Mouse (Mus musculus) heart, postnatal 10 days (tissue): ENCODE data around the gene Prkg2. TPM values are rescaled to one million over a fixed set of nuclear protein-coding genes. Genes with fewer than 3 reads are reported as not detected.

Experiments used
- DNase-seq, 2 experiments: peaks; one replicate each; pipeline ENCODE4 v3.0.0; 2021
- intact Hi-C: fragments of 180-260 bp; cut with DNase I; formaldehyde crosslinking; loops from one replicate; pipeline ENCODE4 v1.15.1; 2025
- total RNA-seq, 2 experiments: library from RNA; stranded (reverse); gene quantifications; 2 replicates each; pipeline ENCODE4 v1.2.3; 2021

Gene Prkg2
- under 1 TPM; 0.45 to 0.48 TPM for total RNA-seq

DNA sequence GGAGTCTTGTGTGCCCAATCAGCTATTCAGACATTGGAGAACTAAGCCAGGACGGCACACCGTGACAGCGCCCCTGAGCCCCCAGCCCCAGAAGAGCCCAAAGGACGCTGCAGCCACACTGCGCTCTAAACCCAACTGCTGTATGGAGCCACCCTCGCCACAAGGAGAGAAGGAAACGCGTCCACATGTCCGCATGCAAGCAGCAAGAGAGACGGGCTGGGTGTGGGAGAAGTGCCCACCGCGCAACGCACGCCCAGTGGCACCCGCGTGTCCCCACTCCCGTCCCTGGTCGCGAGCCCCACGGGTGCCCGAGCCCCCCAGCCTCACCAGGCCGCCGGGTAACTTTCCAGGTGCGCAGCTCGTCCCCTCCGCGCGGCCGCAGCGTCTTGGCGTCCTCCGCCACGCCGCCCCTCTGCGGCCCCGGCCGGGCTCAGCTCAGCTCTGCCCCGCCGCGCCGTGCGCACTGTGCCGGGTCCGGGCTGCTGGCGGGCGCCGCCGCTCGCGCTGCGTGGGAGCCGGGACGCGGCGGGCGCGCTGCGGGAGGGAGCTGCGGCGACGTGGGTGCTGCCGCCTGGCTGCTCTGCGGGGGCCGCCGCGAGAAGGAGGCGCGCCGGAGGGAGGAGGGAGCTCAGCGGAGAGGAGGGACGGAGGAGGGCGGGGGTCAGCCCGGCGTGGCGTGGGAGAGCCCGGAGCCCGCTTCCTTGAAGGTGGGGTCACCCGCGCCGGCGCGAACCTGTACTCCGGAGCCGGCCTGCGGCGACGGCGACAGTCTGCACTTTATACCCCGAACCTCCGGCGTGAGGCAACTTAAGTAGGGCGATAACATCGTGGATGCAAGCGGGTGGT is at the start of gene Prkg2:
Prkg2 (minus strand) TSS at position 756 of the 846 bp plus-strand sequence.
- DNase-seq = peak; percentile 9 to 13
- intact Hi-C loops = no loop called here

DNA sequence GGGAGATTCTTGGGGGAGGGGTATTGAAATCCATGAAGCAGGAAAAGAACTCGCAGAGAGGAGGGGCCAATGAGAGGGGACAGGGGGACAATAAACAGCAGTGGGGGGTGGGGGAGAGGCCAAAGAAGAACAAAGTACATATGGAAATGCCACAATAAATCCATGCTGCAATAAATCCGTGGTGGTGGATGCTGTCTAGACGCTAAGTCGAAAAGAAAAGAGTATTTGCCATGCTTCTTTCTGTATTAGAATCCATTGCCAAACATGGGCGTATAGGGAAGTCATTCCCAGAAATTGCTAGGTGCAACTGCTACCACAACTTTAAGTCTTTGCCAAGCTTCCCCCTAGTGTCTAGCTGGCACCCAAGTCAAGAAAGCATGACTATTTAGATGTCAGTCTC is 46.8 kb upstream of the Prkg2 start:
- DNase-seq = no peak
- intact Hi-C loops = no loop called here

DNA sequence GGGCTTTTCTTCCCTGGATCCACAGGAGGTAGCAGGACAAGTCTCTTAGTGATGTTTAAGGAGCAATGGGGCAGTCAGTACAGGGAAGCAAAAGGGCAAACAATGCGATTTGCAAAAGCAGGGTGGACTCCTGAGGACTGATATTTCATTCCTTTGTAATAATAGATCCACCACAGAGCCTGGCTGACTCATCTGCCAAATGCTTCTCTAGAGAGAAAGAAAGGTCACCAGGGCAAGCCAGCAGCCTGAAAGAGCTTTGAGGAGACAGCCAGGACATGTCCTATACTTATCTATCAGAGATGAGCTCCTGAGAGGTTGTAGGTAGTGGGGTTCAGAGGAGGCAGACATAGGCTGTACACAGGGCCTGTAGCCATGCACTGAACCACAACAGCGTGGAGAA is 41.2 kb upstream of the Prkg2 start:
- intact Hi-C loops = no loop called here
- no peak for DNase-seq

DNA sequence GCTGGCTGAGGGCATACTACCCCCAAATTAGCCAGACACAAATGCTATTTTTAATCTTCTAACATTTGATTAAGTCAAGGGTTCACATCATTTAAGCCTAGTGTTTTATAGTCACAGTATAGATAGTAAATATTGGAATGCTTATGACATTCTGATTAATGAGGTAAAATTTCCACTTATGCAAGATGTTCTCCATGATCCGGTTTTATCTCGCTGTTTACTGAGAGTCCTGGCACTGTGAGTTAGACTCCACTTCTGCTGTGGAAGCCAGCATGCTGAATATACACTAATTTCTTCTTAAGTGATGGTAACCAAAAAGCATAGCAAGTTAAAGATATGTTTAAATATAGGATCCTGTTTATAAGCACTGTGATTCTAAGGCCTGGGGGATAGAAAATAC is 31.2 kb upstream of the Prkg2 start:
- DNase-seq = no peak
- intact Hi-C loops = no loop called here

DNA sequence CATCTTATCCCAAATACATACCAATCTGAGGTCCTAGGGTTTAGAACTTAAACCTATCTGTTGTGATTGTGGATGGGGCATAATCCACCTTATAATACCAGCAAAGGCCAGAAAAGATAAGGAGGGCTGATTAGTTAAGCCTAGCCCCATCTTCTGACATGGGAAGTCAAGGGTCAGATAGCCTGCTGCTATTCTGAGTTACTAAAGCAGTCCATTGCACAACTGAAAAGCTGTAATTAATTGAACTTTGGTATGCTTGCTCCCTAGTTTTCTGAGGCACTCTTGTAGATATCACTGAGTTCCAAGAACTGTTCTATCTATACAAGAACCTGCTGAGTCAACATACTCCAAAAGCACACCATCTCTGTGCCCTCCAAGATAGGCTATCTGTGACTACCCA is 25.4 kb upstream of the Prkg2 start:
- no peak for DNase-seq
- intact Hi-C loops = no loop called here

DNA sequence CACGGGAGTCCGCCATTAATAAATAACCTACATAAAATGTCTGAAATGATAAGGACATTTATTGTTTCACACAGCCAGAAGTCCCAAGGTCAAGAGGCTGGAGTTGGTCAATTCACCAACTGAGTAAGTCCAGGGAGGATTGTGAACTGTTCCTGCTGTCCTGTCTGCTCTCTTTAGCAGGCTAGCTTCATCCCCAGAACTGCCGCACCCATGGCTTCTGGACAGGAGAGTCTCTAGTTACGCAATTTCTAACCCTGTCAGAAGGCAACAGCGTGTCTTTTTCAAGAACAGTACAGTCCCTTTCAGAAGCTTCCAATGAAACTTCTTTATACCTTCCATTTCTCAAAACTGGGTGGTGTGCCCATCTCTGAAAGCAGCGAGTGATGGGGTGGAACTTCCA is 1.9 kb upstream of the Prkg2 start:
- intact Hi-C loops = no loop called here
- DNase-seq = no peak

DNA sequence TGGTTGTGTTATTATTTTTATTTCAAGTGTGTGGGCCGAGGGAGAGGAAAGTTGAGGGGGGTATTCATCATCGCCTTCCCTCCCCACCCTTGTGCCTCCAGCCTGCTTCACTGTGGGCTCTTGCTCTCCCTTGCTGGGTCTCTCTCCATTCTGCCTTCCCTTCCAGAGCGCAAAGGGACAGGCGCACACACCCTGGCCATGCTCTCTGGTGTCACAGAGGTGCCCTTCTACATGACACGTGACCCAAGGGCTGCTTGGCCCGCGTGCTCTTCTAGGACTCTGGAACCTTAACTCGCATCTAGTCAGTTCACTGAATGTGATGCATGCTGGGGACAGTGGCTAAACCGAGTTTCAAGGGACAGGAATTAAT is 276 bp upstream of the Prkg2 start:
- no peak for DNase-seq
- intact Hi-C loops = no loop called here

DNA sequence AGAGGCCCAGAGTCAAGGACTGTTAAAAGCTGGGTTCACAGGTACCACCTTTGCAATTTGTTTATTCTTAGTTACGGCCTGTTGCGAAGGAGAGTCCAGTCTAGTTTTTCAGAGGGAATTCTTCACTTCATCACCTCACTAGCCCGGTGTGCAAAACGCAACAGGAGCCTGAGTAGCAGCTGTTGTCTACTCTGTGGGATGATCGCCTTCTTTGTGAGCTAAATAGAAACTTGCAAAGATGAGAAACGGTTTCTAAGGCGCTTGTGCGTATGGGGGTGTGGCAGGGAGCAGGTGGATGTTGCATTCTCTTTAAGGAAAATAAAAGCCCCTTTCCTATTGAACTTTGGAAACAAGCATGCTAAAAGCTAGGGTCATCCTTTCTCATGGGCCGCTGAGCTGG is 1.2 kb downstream of the Prkg2 start:
- intact Hi-C loops = no loop called here
- no peak for DNase-seq

DNA sequence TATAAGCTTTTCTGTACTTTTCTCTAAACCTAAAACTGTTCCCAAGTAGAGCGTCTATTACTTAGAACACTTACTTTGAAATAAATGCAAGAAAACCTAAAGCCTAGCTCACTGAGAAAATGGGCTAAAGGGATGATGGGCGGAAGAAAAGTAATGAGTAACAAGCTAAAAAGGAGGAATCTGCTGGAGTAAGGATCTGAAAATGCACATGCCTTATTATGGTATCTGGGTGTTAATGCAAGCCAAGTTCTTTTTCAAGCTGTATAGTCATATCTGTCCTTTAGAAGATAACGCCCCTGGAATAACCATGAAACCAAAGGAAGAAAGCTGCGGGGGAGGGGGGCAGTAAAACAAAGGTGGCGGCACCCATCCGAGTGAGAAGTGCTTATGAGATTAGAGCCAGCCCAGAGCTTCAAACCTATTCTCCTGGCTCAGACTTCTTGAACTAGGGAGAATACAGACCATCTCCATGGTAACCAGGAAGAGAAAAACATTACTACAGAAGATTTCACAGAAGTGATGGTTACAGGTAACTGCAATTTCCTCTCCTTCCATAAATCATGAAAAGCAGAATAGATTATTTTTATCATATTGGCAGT is 5.5 kb downstream of the Prkg2 start:
- no peak for DNase-seq
- intact Hi-C loops = no loop called here

DNA sequence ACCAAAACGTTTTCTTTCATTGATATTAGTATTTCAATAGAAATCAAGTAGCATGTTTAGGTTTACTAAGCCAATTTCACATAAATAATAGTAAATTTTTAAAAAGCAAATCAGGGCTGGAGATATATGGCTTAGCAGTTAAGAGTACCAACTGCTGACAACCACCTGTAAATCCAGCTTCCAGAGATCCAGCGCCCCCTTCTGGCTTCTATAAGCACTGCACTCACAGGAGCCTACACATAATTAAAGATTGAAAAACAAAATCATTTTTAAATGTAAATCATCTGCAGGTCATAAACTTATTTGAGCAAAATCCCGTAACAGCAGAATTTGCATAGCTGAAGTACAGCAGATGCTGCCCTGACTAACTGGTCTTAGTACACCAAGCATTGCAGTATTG is 10.8 kb downstream of the Prkg2 start:
- DNase-seq = no peak
- intact Hi-C loops = no loop called here

DNA sequence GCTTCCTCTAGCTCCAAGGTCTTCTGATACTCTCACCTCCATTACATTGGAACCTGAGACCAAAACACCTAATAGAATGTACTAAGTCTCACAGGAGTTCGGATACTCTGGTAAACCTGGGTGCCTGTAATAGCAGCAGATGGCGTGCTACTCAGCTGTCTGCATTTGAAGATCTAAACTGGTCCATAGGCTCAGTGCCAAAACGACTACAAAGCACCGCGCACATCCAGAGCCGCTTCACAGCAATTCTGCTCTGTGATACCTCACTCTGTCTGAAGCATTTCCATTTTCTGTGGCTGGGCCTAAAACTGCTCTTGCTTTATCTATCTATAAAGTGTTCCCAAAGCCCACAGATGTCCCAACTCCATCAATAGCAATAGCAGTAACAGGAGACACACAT is 17.4 kb downstream of the Prkg2 start:
- intact Hi-C loops = no loop called here

DNA sequence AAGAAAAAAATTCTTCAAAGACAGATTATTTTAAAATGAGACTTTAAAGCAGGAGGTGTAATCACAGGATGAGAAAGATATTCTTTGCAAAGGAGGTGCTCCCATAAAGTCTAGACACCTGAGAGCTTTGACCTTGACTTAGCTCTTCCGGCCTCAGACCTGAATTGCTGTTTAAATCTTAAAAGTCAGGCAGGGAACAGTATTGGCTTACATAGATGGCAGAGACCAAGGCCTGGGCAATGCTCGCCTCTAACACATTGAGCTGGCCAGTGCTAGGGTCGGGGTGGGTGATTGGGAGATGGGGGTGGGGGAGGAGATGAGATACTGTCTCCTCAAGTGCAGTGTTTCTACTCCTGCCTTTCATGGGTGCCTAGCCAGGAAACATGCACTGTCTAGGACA is 22.0 kb downstream of the Prkg2 start:
- intact Hi-C loops = no loop called here
- DNase-seq = no peak

More for the DNA sequence above, 17.4 kb downstream of the Prkg2 start:
- no peak for DNase-seq

DNA sequence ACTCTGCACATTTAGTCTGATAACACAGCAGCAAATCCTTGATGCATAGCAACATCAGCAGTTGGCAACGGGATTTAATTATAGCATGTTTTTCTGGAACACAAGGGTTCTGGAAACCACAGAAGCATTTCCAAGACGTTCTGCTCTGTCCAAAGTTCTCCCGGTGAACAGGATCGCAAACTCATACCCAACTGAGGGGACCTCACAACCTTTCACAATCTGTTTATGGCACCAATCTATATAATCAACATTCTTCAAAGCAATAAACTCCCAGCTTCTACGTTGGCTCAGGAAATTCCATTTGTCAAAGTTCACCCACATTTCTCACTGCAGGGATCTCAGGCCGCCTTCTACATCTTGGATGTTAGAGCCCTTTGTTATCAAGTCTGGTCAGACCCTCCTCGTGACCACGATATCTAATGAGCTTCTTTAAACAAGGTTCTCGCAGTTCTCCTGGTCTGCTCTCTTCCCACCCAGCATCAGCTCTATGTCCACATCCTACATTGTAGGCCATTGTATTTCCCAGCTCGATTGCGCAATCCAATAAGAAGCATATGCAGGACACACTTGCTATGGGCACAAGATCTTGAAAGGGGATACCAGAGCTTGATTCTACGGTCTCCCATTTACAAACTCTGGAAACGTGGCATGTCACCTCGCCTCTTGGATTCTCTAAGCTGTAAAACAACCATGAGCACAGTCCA is 26.6 kb downstream of the Prkg2 start:
- DNase-seq = no peak
- intact Hi-C loops = no loop called here

DNA sequence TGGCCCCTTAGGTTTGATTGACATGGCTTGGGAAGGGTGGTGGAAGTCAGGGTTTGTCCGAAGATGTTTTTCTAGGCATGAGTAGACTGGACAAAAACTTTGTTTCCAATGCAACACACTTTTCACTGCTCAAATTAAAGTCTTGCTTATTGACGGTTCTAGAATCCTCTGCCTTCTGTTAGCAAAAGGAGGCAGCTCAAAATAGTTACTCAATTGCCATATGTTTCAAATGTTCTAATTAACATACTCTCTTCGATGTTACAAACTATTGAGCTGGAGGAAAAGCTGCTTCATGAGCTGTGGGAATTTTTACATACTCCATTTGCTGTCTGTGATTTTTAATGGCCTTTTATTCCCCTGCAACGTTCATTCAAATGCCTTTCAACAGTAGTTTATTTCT is 39.0 kb downstream of the Prkg2 start:
- intact Hi-C loops = no loop called here
- DNase-seq = no peak

DNA sequence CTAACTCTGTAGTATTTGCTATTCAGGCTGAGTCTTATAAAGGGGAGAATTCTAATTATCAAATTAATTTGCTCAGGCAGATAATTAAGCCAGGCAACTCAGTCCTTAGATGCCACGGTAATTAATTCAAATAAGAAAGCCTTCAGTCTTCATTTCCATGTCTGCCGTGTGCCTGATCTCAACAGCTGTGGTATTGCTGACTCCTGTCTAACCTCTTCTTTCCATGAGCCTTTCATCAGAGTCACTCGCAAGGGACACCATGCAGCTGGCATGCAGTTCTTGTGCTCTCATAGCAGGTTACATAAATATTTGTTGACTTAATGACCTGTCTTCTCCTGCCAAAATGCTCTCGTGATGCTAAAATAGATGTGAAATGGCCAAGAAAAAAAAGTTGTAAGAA is 41.4 kb downstream of the Prkg2 start:
- no peak for DNase-seq
- intact Hi-C loops = no loop called here

DNA sequence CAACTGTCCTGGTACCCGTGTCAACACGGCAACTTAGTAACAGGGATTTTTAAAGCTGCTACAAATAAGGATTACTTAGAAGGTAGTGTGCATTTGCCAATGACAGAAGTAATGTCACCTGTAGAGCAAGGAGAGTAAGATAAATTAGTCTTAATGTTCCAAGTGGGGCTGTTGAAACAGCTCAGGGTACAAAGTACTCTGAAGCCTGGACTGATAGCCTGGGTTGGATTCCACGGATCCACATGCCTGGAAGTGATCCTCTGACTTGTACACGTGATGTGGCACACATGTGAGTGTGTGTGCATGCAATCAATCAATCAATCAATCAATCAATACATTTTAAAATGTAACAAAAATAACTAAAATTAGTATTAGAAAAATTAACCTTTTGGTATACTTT is 45.6 kb downstream of the Prkg2 start:
- no peak for DNase-seq
- intact Hi-C loops = no loop called here

DNA sequence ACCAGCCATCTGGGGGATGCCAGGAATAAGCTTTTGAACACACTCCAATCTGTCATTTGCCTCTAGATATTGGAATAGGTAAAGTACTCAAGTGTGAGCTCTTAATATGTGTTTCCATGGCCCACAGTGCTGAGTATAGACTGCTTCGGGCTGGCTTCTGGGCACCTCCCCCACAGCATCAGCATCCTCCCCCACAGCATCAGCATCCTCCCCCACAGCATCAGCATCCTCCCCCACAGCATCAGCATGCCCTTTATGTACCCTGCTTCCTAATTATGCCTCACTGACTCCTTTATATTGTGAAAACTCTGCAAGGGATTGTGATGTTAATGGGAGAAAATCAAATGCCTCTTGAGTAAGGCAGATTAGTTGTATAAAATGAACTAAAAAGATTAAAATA is 49.5 kb downstream of the Prkg2 start:
- intact Hi-C loops = no loop called here
- no peak for DNase-seq

DNA sequence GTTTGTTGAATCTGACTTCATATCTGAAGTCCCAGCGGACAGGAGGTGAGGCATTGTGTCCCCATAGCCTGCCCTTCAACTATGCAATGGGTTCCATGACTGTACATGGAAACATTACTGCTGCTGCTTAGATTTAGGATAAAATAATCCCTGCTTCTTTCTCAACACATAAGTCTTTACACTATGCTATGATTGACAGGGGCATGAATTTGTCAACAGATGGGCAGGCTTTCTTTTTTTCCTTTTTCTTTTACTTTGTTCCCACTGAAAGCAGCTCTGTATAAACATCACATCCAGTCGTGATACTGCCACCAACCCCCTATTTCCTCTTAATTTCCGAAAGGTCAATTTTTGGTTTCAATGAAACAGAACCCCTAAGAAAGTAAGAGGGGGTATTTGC is 50.0 kb downstream of the Prkg2 start:
- DNase-seq = no peak
- intact Hi-C loops = no loop called here

DNA sequence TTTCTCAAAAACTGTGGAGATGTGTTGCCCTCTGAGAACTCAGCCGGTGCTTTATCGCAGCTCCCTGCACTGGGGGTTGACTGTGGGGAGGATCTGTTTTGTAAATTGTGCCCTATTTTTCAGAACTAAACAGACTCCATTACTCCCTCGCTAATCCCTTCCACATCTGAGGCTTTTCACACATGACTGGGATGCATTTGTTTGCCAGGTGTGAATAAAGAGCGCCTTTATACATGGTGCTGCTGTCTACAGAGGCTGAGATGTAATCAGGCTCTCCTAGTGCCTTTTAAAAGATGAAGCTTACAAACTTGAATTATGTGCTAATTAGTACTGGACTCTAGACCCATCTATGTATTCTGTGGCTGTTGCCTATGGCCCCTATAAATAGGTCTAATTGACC is 50.7 kb downstream of the Prkg2 start:
- DNase-seq = no peak
- intact Hi-C loops = no loop called here

DNA sequence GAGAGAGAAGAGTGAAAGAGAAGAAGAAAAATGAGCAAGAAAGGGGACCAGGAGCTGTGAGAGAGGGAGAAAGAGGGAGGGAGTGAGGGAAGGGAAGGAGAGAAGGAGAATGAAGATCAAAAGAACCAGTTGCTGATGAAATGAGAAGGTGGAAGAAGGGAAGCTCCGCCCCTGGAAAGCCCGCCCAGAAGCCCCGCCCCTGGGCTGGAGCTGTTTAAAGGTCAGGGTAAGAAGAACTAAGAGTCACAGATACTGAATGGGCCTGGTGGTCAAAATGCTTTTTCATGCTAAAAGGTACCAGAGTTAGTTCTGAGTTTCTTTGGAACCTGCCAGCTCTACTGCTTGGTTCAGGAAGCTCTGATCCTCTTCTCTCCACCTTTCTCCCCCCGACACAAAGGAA is 51.1 kb downstream of the Prkg2 start:
- no peak for DNase-seq
- intact Hi-C loops = no loop called here

DNA sequence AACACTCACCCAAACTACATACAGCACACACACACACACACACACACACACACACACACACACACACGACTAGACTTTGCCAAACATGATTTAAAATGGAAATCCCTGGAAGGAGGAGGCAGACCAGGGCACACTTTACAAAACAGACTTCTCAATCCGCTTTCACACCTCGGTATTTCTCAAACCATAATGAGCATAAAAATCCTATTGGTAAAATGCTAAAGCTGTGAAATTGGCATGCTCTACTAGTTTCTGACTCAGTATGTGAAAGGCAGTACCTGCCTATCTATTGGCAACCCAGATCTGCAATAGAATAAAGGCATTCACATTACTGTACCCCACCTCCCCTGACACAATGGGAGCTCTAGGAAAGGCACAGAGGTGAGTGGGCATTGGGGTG is 52.1 kb downstream of the Prkg2 start:
- intact Hi-C loops = no loop called here
- no peak for DNase-seq

DNA sequence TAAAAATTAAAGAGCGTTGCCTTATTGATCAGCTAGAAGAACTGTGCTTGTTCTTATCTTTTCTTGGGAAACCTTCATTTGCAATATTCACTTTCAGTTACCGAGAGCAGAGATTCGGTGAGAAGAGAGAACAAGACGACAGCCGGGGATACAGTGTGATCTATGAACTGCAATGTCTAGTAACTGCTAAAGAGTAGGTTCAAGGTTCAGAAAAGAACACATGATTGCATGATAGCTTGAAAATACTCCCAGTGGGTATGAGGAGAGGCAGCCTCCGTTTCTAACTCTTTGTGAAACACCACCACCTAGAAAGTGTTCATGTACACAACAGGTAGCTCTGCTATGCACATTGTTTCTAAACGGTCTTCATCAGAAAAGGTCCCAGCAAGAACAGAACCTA is 55.8 kb downstream of the Prkg2 start:
- no peak for DNase-seq
- intact Hi-C loops = no loop called here
